Mouse (Mus musculus) bone marrow, adult 2 months (tissue): ENCODE measurements around the gene Vsnl1. TPM values are rescaled to one million over a fixed set of nuclear protein-coding genes. Genes with fewer than 3 reads are reported as not detected.

Experiments used
- H3K27ac ChIP-seq: fragments of 200-500 bp; 2 replicates; pipeline ENCODE4 v1.5.1; 2012; ENCODE audit warnings: low read depth, mild to moderate bottlenecking, control low read depth, inconsistent platforms, low read length; ENCODE audit not compliant: control insufficient read depth, poor library complexity, insufficient read depth
- H3K4me1 ChIP-seq: fragments of 200-500 bp; 2 replicates; pipeline ENCODE4 v1.6.1; 2011; ENCODE audit warnings: low read length; ENCODE audit not compliant: control insufficient read depth, insufficient read depth
- H3K4me3 ChIP-seq: fragments of 200-500 bp; replicated peaks from 2 replicates; pipeline ENCODE3; 2011; ENCODE audit warnings: mild to moderate bottlenecking, low read depth, low read length, control low read depth; ENCODE audit not compliant: control insufficient read depth
- CTCF ChIP-seq: fragments of 200-500 bp; IDR thresholded peaks from 2 replicates; pipeline ENCODE4 v1.5.1; 2011; ENCODE audit warnings: low read length, control low read depth; ENCODE audit not compliant: control insufficient read depth, insufficient read depth
- POLR2A ChIP-seq: fragments of 200-500 bp; IDR thresholded peaks from 2 replicates; pipeline ENCODE4 v1.6.1; 2011; ENCODE audit warnings: low read depth, mild to moderate bottlenecking, control low read depth, low read length, borderline replicate concordance; ENCODE audit not compliant: control insufficient read depth
- WGBS: fragments of 180-500 bp; shearing (Covaris S2); methylation state at CpG from one replicate; pipeline ENCODE4 v1.1.7; 2018; 5-methylcytosine and 5-hydroxymethylcytosine counted together
- polyA plus RNA-seq: library from polyadenylated mRNA; stranded (reverse); fragments of >200 nt; gene quantifications from 2 replicates; pipeline ENCODE4 v1.2.4, GENCODE M21; 2011; ENCODE audit warnings: low replicate concordance; ENCODE audit not compliant: missing spikeins, insufficient read depth, insufficient read length

Gene Vsnl1
- polyA plus RNA-seq, 1 experiment: 2.7 TPM

GRCm38 (mm10) chr12:11326483-11326882 is 109.9 kb downstream of the Vsnl1 start:
- H3K4me3 ChIP-seq: no peak overlapping the region
- H3K4me1 ChIP-seq: no peaks in the 10 kb centered on the region; the same call in 1 of the 2 replicates
- no peak overlapping the region for H3K27ac ChIP-seq
- WGBS: 77% methylated on average over 3 of the region's 3 CpGs
- TF ChIP-seq CTCF: no peak
- no peak for TF ChIP-seq POLR2A

- WGBS: 50% methylated on average over 4 of the region's 4 CpGs
Measured at GRCm38 (mm10) chr12:11324480-11324879, 111.9 kb downstream of the Vsnl1 start.

GRCm38 (mm10) chr12:11317671-11318070 is 118.7 kb downstream of the Vsnl1 start:
- Histone ChIP-seq H3K4me1 (no peaks in the 10 kb centered on the region; the same call in 1 of the 2 replicates), H3K4me3 (no peak overlapping the region), H3K27ac (no peak overlapping the region)
- no peak for TF ChIP-seq CTCF
- no peak for TF ChIP-seq POLR2A
- 46% methylated on average over 6 of the region's 6 CpGs for WGBS

More at GRCm38 (mm10) chr12:11324480-11324879, 111.9 kb downstream of the Vsnl1 start:
- TF ChIP-seq CTCF (no peak), POLR2A (no peak)
- H3K4me1 ChIP-seq: no peaks in the 10 kb centered on the region; the same call in 1 of the 2 replicates
- no peak overlapping the region for H3K4me3 ChIP-seq
- H3K27ac ChIP-seq: no peak overlapping the region

GRCm38 (mm10) chr12:11313840-11314239 is 122.6 kb downstream of the Vsnl1 start:
- TF ChIP-seq POLR2A (no peak), CTCF (no peak)
- Histone ChIP-seq H3K4me1 (no peaks in the 10 kb centered on the region; the same call in 1 of the 2 replicates), H3K4me3 (no peak overlapping the region), H3K27ac (no peak overlapping the region)
- WGBS: 16% methylated on average over 1 of the region's 1 CpGs

GRCm38 (mm10) chr12:11311106-11311505 is 125.3 kb downstream of the Vsnl1 start:
- no peak overlapping the region for H3K4me3 ChIP-seq
- WGBS: 97% methylated on average over 2 of the region's 2 CpGs
- H3K4me1 ChIP-seq: no peaks in the 10 kb centered on the region
- no peak overlapping the region for H3K27ac ChIP-seq
- TF ChIP-seq POLR2A (no peak), CTCF (no peak)

GRCm38 (mm10) chr12:11306753-11307645 is 129.4 kb downstream of the Vsnl1 start:
- no peak overlapping the region for H3K27ac ChIP-seq
- 87% methylated on average over 8 of the region's 8 CpGs for WGBS
- no peaks in the 10 kb centered on the region for H3K4me1 ChIP-seq
- TF ChIP-seq POLR2A: no peak
- no peak for TF ChIP-seq CTCF
- no peak overlapping the region for H3K4me3 ChIP-seq

GRCm38 (mm10) chr12:11300858-11301257 is 135.6 kb downstream of the Vsnl1 start:
- Histone ChIP-seq H3K4me1 (no peaks in the 10 kb centered on the region), H3K27ac (no peak overlapping the region), H3K4me3 (no peak overlapping the region)
- TF ChIP-seq CTCF: no peak
- TF ChIP-seq POLR2A: no peak
- WGBS: 88% methylated on average over 1 of the region's 1 CpGs

GRCm38 (mm10) chr12:11286382-11286781 is 150.0 kb downstream of the Vsnl1 start:
- Histone ChIP-seq H3K27ac (no peak overlapping the region), H3K4me3 (no peak overlapping the region), H3K4me1 (no peaks in the 10 kb centered on the region)
- WGBS: 94% methylated on average over 2 of the region's 2 CpGs
- no peak for TF ChIP-seq CTCF
- no peak for TF ChIP-seq POLR2A

GRCm38 (mm10) chr12:11281584-11281983 is 154.8 kb downstream of the Vsnl1 start:
- H3K4me1 ChIP-seq: no peaks in the 10 kb centered on the region
- TF ChIP-seq POLR2A (no peak), CTCF (no peak)
- 92% methylated on average over 2 of the region's 2 CpGs for WGBS
- no peak overlapping the region for H3K4me3 ChIP-seq
- no peak overlapping the region for H3K27ac ChIP-seq
